Mouse (Mus musculus): ENCODE measurements around the gene P4htm.

P4htm gene

DNA sequence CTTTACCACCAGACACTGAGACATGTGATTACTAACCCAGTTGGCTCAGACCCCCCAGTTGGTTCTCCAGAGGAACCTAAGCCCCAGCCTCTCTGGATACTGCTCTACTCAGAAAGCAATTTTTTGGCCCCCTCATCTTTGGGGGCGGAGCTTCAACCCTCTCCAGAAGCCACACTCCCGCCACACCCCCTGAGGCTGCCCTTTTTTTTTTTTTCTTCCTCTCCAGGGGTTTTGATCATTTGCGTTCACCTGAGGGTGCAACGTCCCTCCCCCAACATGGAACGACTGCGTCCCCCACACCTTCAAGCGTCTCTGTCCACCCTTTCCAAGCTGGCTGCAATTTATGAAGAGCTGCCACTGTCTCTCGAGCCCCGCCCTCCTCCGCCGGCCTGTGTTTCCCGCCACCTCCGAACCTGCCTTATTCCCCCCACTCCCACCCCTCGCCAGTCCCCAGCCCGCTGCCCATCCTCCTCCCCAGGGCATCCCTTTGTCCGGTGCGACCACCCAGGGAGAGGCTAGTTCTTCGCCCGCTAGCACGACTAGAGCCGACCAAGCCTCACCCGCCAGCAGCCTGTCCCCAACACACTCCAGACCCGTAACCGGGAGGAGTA lies 19.4 kb downstream of the P4htm start:
- peak; percentile 29 to 50 for DNase-seq (ENCODE audit: low spot score in 2 of 2)

DNA sequence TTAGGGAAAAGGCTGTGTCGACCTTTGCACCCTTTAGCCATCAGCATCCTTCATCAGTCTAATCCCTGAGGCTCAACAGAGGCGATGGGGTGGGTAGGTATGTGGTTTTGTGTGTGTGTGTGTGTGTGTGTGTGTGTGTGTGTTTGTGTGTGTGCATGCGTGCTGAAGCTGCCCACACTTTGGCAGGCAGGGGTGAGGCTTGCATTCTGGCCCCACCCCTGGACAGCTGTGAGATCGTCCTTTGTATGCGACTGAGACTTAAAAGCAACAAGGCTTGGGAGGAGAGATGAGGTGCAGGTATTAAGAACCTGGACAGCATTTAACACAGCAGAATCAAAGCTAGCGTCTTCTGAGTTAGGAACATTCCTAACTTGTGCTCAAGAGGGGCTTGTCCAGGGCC lies 20.4 kb downstream of the P4htm start:
- DNase-seq (ENCODE audit: low spot score in 2 of 2) = no peak

DNA sequence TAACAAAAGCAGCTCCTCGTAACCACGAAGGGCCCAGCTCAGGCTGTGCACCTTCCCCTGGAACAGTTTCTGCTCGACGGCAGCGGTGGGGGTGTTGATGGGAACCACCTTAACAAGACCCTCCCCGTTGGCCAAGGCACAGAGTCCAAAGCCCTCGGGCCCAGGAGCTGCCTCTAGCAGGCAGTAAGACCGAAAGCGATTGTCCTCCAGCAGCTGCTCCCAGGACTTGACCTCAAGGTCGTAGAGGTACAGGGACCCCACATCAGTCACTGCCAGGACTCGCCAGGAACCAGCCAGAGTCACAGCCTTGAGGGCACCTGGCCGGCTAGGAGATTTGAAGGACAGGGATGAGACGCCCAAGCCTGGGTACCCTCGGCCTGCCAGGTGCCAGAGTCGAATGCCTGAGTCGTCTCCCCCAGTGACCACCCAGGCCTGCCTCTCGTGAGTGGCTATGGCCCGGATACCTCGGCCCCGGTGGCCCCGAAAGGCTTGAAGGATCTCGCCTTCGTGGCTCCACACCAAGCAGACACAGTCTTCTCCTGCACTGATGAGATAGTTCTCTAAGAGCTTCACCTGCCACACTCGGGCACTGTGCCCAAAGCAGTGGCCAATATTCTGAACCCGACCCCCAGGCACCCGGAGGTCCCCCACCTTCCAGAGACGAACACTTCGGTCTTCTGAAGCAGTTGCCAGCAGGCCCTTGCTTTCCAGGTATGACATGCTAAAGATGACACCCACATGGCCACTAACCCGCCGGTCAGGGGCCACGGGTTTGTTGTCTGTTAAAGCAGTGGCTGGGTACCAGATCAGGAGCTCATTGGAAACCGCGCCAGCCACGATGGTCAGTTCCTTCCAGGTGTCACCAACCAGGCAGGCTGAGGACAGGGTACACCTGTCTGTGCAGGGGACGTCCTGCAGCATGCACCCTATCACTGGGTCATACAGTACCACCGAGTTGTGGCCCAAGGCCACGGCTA lies 21.9 kb downstream of the P4htm start:
- DNase-seq (ENCODE audit: low spot score in 2 of 2) = no peak

DNA sequence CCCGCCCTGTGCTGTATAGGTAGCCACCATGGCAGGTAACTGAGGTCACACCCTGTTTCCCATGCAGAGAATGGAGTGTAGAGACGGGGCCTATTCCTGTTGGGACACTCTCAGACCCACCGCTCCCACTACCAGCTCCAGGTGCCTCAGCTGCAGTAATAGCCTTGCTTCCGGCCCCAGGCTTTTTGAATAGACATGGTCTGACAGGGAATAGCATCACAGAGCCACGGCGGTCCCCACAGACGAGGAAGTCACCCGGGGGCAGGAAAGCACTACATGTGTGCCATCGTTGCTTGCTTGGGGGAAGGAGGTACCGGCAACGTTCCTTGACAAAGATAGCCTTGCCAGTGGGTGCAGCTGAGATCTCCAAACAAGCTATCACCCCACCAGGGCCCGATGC lies 22.5 kb downstream of the P4htm start:
- DNase-seq (ENCODE audit: low spot score in 2 of 2) = no peak

DNA sequence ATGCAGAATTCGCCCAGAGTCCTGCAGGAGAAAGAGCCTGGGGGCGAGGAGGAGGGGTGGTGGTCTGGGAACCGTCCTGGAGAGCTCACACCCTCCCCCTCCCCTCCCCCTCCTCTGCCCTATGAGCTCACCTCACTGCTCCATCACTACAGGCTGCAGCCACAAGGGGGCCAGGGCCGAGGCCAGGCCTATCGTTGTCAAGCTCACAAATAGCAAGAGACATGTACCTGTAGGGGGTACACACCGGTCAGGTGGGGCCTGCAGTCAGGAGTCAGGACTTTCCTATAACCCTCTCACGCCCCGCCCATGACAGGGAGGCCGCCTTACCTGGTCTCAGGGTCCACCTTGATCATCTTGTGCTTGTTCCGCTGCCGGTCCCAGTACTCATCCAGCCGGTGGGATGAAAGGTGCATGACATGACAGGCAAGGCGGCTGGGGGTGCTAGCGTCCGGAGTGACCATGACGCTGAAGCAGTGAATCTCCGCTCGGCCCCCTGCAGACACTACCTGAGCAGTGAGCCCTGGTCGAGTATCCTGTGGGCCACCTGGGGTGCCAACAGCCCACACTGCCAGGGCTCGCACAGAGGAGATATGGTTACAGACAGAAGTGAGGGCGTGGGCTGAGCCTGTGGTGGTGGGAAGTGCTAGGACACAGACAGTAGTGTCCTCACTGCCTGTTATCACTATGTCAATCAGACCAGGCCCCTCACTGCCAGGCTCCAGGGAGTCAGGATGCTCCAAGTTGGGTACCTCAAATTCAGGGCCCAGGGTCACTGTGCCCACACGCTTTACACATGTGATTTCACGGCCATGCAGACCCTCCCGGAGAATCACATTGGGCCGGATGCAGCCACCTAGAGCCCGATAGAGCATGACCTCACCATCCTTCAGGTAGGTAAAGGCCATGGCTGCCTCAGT lies 23.4 kb downstream of the P4htm start:
- DNase-seq (ENCODE audit: low spot score in 2 of 2) = peak; percentile 53 to 57

DNA sequence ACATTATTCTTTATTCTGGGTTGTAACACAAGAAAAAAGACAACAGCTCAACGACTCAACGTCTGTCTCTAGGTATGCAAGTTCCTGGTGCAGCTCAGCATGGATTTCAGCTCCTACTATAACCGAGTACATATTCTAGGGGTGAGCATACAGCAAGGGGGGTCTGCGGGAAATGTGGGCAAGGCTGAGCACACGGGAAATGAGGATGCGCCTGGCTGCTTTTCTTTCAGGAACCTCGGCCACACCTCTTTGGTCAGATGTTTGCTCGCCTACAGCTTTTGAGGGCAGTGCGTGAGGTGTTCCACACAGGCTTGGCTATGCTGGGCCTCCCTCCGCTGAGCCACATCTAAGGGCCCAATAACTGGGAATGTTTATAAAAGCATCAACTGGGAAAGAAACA lies 25.1 kb downstream of the P4htm start:
- DNase-seq (ENCODE audit: low spot score in 2 of 2) = no peak

DNA sequence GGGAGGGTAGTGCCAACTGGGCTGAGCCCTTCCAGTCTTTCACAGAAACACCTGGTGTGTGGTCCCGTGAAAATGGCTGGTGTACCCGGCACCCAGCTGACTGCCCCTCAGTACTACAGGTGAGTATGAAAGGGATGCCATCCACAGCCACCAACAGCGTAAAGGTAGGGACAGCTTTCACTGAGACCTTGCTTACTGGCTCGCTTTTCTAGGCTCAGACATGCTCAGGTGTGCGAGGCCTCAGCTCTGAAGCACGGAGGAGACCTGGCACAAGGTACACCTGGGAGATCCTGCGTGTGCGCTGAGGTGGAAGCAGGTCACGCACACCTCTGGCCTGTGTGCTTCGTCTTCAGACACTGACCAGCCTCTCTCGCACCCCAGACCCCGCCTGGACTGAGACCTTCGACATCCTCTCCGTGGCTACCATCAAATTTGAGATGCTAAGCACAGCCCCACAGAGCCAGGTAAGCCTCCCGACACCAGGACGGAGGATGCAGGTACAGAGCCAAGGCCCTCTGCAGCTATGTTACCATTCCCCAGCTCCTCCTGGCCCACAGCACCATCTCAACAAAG lies 26.0 kb downstream of the P4htm start:
- no peak for DNase-seq (ENCODE audit: low spot score in 2 of 2)

DNA sequence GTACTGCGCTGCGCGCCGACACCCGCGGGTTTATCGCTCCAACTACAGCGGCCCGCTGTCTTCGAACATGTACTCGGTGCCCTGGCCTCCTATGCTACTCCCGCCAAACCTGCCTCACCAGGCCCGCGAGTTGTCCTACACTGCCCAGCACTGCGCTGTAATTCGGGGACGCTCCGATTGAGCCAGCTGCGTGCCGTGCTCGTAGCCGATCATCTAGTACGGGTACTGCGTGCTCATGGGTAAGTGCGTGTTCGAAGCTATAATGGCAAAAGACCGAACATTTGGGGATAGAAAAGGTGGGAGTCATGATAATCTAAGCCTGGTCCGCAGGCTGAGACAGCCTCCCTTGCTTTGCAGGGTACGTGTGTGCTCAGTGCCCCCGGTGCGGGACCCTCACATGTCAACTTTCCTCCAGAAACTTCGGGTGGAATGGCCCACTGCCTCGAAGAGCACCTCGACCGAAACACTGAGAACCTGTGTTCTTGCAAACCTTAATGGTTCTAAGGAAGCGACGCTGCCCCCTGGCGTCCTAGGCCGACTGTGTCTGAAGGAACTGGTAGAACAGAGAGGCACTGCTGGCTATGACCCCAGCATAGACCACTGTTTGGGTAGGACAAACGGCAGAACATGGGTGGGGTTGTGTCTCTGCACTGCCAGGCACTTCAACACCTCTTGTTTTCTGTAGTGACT lies 27.1 kb downstream of the P4htm start:
- DNase-seq (ENCODE audit: low spot score in 2 of 2) = peak; percentile 81 to 87

DNA sequence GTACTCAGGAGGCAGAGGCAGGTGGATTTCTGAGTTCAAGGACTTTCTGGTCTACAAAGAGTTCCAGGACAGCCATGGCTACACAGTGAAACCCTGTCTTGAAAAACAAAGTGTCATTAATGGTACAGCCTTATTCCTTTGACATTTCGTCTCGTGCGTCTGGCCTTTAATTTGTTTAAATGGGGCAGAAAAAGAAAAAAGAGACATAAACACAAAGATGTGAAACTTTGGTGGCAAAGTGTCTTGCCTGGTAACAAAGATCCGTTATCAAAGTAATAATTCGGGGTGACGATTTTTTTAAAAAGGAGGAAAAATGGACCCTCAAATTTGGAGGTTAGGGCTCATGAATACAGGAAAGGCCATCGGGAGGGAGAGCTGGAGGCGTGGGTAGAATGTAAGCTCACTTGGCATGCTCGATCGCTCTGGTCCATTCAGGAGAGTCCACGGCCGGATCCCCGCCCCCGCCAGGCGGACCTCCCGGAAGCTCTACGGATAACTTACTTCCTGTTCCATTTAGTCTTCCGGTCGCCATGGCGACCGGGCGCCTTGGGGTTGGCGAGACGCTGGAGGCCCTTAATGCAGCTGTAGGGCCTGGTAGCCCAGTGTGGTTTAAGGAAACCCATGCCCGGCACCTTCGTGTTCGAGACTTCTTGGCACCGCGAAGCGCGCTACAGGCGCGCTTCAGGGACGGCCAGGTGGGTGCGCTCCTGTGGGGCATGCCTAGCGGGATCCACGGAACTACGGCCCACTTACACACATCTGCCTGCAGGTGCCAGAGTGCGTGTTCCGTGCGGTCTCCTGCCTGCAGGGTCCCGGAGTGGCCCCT lies 27.9 kb downstream of the P4htm start, which contains the start of gene Dalrd3:
Dalrd3 (plus strand) TSS at position 506 of the 826 bp plus-strand sequence.
- DNase-seq (ENCODE audit: low spot score in 2 of 2) = peak; percentile 92 to 94

DNA sequence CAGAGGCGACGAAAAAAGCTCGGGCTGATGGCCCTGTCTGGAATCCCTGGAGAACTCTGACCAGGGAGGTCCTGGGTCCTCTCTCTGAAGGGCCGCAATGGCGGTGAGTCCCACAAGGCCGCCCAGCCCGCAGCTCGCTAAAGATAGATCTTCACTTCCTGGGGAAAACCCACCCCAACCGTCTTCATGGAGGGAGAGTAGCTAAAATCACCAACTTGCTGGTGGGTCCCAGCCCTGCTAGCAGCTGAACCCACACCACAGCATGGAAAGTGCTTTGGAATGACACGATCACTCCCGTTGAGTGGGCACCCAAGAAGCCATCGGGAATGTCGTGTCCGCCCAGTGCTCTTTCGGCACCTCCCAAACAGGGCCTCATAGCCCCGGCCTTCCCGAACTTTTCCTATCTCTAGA lies 29.0 kb downstream of the P4htm start:
- DNase-seq (ENCODE audit: low spot score in 2 of 2) = peak; percentile 42 to 58

DNA sequence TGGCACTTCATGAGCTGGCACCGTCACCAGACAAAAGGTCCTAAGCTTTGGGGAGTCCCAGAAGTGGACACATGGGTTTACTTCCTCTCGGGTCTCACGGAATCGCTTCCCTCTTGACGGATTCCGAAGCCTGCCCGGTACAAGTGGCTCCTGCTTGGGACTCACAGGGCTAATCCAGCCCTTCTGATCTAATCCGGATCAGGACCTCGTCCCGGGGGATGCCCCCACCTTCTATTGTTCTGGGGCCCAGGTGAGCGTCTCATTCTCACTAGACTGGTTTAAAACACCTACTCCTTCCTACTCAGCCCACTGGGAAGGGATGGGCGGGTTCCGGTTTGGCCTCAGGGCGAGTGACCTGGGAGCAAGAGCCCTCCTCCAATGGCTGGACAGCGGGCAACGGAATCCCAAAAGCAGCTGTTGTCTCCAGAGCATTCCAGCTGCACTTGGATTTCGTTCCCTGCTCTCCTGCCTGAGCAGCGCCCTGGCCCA lies 29.5 kb downstream of the P4htm start:
- DNase-seq (ENCODE audit: low spot score in 2 of 2) = peak; percentile 32 to 49

DNA sequence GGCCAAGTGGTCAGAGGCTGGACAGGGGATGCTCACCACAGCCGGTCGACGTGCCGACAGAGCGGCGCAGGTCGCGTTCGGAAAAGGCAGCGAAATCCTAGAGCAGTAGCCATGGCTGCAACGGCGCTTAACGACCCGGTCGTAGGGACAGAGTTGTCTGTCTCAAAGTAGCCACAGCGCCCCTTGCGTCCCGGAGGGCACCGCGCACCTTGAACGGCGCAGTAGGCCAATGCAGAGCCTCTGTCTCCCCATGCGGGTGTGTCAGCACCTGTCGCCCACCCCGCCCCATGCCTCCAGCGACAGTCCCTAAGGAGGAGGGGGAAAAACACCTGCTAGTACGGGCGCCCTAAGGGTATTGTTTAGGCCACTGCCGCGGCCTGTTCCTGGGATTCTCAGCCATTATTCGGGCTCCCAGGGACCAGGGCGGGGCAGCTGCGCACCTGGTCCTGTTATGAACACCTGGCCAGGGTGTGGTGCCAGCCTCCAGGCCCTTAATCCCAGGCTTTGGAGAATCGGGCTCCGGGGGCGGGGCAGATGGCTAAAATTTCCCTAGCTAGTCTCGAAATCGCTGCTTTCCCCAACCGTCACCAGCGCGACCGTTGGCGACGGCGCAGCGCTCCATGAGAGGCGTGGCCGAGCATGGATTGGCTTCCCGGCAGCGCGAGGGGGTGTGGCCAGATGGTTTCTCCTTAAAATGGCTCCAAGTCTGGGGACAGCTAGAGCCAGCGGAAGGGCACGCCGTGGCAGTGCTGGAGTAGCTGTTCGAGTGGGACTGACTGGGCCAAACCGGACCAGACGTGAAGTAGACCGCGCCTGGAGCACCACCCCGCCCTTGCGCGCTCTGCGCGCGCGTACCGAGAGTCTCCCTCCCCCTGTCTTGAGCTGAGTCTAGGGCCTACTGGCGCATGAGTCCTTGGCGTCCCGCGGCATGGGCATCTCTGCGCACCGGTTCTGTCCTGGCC lies 30.4 kb downstream of the P4htm start, which contains the start of gene Ndufaf3:
Ndufaf3 (minus strand) TSS at position 620 of the 962 bp plus-strand sequence.
- peak; percentile 94 to 96 for DNase-seq (ENCODE audit: low spot score in 2 of 2)

DNA sequence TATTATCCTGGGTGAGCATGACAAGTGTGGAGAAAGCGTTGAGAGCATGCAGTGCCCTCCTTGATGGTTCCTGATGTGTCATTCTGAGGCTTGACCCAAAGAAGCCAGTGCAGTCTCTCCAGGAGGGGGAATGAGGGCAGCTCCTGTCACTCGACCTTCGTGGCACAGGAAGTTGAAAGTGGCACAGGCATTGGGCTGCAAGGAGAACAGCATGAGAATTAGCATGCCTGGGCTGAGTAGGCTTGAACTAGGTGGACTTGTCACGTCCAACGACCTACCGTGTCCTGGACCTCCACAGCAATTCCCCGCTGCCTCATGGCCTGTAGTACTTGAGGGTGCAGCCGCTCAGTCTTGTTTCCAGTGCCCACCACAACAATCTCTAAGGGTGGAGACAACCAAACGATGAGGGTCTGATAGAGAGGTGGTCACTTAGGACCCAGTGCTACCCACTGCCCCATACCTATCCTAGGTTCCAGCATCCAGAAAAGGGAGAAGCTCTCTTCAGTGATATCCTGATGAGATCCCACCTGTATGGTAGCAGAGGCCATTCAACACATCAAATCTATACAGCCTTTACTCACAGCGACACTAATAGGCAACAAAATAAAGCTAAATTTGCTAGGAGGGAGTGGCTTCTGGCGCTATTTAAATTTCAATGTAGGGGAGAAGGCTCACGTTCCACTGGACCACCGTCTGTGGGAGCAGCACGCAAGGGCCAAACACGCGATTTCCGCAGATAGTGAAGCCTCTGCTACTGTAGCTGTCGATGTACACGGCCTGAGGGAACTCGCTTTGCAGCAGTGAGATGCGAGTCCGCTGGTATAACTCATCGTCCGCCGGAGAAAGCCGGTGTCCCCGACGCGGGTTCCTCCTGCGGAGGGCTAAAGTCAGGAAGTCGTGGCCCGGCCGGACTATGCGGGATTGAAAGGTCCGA lies 31.3 kb downstream of the P4htm start:
- DNase-seq (ENCODE audit: low spot score in 2 of 2) = no peak

DNA sequence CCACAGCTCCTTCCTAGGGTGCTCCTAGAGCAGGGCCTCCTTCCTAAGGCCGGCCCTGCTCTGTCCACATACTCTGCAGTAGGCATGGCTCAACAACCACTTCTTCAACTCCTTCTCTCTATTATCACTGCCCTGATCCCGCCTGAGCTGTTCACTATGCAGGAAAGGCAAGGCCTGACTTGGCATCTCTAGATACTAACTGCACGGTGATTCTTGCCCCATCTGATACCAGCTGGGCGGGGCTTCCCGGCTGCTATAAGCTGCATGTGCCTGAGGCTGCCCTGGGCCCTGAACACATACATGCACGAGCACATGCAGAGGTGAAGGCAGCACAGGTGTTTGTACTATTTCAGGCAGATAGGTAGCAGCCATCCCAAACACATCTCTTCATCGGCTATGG lies 33.3 kb downstream of the P4htm start:
- DNase-seq (ENCODE audit: low spot score in 2 of 2) = no peak

DNA sequence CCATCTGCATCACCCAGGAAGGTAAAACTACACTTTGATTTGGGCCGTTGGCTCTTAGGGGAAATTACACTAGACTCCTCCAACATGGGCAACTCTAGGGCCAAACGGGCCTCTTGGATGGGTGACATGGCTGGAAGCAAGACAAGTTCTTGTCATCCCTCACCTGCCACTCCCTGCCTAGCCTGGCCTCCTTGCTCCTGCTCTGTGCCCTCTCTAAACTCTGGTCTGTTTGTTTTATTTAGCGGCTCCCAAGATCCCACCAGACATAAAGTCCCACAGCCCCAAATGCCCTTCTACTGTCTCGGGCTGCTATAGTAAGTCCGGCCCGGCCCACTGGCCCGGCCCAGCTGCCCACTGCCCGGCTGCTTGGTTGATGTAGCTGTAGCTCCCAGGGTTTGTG lies 33.8 kb downstream of the P4htm start:
- no peak for DNase-seq (ENCODE audit: low spot score in 2 of 2)

DNA sequence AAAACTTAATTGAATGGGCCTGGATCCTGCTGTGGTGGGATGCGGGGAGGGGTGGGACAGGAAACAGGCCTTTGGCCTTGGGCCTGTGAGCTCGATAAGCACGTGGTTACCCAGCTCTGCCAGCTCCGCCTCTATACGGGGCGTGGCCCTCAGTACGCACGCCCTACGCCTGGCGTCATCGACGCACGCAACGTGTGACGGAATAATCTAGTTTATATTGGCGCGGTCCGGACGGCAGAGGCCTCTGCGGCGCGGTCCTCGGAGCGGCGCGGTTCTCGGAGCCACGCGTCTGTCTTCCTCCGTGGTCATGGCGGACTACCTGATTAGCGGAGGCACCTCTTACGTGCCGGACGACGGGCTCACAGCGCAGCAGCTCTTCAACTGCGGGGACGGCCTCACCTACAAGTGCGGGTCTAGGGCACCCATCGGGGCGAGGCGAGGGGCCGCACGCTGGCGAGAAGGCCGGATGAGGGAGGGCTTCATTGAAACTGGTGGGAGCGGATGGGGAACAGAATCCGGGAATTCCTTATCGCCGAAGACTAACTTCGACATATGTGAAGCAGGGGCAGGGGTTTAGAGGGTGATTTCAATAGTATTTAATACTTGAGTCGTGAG lies 37.1 kb downstream of the P4htm start, which contains the start of gene Impdh2:
Impdh2 (plus strand) TSS at position 60 of the 615 bp plus-strand sequence.
- DNase-seq (ENCODE audit: low spot score in 2 of 2) = peak; percentile 94 to 96

DNA sequence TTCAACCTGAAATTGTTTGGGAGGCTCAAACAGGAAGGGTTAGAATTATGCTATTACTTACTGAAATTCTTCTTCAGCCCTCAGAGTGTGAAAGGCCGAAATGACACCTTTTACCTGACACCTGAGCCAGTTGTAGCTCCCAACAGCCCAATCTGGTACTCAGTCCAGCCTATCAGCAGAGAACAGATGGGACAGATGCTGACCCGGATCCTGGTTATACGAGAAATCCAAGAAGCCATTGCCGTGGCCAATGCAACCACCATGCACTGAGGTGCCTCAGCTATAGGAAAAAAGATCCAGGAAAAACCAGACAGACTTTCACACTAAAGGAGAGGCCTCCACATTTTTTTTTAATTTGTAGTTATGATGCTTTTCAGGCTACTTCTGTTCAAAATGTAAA lies 38.3 kb downstream of the P4htm start:
- no peak for DNase-seq (ENCODE audit: low spot score in 2 of 2)
